Mouse (Mus musculus) CD8-positive naive resting alpha-beta T cell, adult 2 months (primary cell): ENCODE measurements around the gene Spata7.
"Not testable (repeated sequence)": the region's sequence is repeated elsewhere in the genome, so short reads cannot be mapped to it uniquely, and the experiment has no call there.

ENCODE experiments used
- DNase-seq, 2 experiments: peaks; one replicate each; pipeline ENCODE4 v3.0.0; 2022; ENCODE audit warnings: low read depth in 2 of 2, low spot score in 2 of 2

Gene Spata7

GRCm38 (mm10) chr12:98627392-98628259 lies at the start of gene Spata7:
Gene Spata7, plus strand, starts transcription at chr12:98628157.
- peak; percentile 34 to 54 for DNase-seq

- DNase-seq, result no peak
These were observed 42.7 kb upstream of the Spata7 start for GRCm38 (mm10) chr12:98585302-98585701.

GRCm38 (mm10) chr12:98588573-98588972 lies 39.4 kb upstream of the Spata7 start:
- DNase-seq, result no peak

- DNase-seq, result no peak
These were observed 36.9 kb upstream of the Spata7 start for GRCm38 (mm10) chr12:98591016-98591415.

- DNase-seq, result no peak
These were observed 27.1 kb upstream of the Spata7 start for GRCm38 (mm10) chr12:98600861-98601260.

GRCm38 (mm10) chr12:98602114-98602513 lies 25.8 kb upstream of the Spata7 start:
- no peak for DNase-seq

GRCm38 (mm10) chr12:98605264-98605663 lies 22.7 kb upstream of the Spata7 start:
- no peak for DNase-seq

- DNase-seq, result no peak
These were observed 21.2 kb upstream of the Spata7 start for GRCm38 (mm10) chr12:98606595-98607290.

- DNase-seq, result no peak
These were observed 17.6 kb upstream of the Spata7 start for GRCm38 (mm10) chr12:98610341-98610740.

GRCm38 (mm10) chr12:98614910-98615508 lies 12.9 kb upstream of the Spata7 start:
- no peak for DNase-seq

GRCm38 (mm10) chr12:98615746-98616145 lies 12.2 kb upstream of the Spata7 start:
- DNase-seq, result no peak

- DNase-seq, result no peak
These were observed 8.5 kb upstream of the Spata7 start for GRCm38 (mm10) chr12:98619496-98619895.

GRCm38 (mm10) chr12:98620922-98621321 lies 7.0 kb upstream of the Spata7 start:
- DNase-seq, result not testable (repeated sequence)

- DNase-seq, result not testable (repeated sequence)
These were observed 4.7 kb upstream of the Spata7 start for GRCm38 (mm10) chr12:98623266-98623665.

- DNase-seq, result no peak
These were observed 458 bp downstream of the Spata7 start for GRCm38 (mm10) chr12:98628260-98628970.

GRCm38 (mm10) chr12:98644852-98645251 lies 16.9 kb downstream of the Spata7 start:
- no peak for DNase-seq

GRCm38 (mm10) chr12:98656873-98657272 lies 28.9 kb downstream of the Spata7 start:
- no peak for DNase-seq

GRCm38 (mm10) chr12:98662617-98663016 lies 34.7 kb downstream of the Spata7 start:
- no peak for DNase-seq

GRCm38 (mm10) chr12:98668132-98668814 lies 40.3 kb downstream of the Spata7 start:
- no peak for DNase-seq

- no peak for DNase-seq
These were observed 41.1 kb downstream of the Spata7 start for GRCm38 (mm10) chr12:98669086-98669485.

GRCm38 (mm10) chr12:98669864-98670263 lies 41.9 kb downstream of the Spata7 start:
- DNase-seq, result no peak
